Mouse (Mus musculus) embryonic fibroblast, embryonic 13.5 days (primary cell): ENCODE results near the gene Cadm2.

Experiments
- CTCF ChIP-seq: IDR thresholded peaks from 2 replicates; pipeline ENCODE4 v1.5.1; 2011; ENCODE audit warnings: mild to moderate bottlenecking, control low read depth, low read length, moderate library complexity, borderline replicate concordance; ENCODE audit not compliant: insufficient read depth
- POLR2A ChIP-seq: IDR thresholded peaks from 2 replicates; pipeline ENCODE4 v1.6.1; 2011; ENCODE audit warnings: low read depth, mild to moderate bottlenecking, control low read depth, low read length, moderate library complexity

DNA sequence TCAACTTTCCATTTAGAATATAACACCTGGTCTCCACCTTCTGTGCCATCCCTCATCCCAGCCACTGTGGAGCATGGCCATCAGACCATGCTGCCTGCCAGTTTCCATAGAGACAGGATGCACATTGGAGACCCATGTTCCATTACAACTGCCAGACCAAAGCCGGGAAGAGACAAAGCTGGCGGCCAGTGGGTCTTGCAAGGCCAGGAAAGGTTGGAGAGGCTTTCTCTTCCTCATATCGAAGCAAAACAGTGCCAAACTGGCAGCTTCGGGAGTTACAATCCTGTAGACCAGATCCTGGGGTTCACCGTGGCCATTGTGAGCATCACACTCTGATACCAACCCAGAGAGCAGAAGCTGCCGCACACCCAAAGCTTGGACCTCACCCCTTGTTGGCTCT is 728.3 kb downstream of the Cadm2 start:
- TF ChIP-seq POLR2A (no peak), CTCF (no peak)
